Mouse (Mus musculus) E14TG2a.4 (cell line): Measurements from ENCODE around the gene Kdelc2.

Source experiments
- CTCF ChIP-seq: conservative IDR thresholded peaks from 2 replicates; pipeline ENCODE4 v1.5.1; 2014; ENCODE audit warnings: low read length
- NANOG ChIP-seq: IDR thresholded peaks from 2 replicates; pipeline ENCODE4 v1.6.1; 2014; ENCODE audit warnings: borderline replicate concordance, low read length, mixed read lengths
- POU5F1 ChIP-seq: IDR thresholded peaks from 2 replicates; pipeline ENCODE4 v1.6.1; 2014; ENCODE audit warnings: low read length, borderline replicate concordance

DNA sequence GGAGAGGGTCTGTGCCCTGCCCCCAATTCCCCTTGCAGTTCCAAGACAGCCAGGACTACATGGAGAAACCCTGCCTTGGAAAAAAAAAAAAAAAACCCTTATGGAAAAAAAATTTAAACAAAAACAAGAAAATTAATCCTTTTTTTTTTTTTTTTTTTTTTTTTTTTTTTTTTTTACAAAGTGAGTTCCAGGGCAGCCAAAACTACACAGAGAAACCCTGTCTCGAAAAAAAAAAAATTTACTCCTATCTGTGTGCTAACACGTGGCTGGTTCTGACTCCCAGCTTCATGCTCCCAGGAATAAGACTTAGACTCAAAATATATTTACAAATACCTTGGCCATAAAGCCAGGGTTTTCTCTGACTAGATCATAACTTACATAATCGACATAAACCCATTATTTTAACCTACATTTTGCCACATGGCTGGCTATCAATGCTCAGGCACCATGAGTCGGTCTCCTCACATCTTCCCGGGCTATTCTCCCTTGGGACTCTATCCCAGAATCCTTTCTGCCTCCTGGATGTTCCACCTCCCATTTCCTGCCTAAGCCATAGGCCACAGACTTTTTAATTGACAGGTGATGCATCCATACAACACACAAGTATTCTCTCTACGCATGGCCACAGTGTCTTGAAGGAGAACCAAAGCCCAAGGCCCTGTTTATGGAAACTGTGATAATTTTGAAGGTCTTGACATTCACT lies 20.4 kb downstream of the Kdelc2 start:
- no peak for TF ChIP-seq CTCF
- TF ChIP-seq POU5F1, result no peak
- TF ChIP-seq NANOG, result no peak
